Mouse (Mus musculus): ENCODE data around the gene Prokr1. TPM values are rescaled to one million over a fixed set of nuclear protein-coding genes. Genes with fewer than 3 reads are reported as not detected.

The Prokr1 gene
- polyA plus RNA-seq, 1 experiment: 0.36 TPM

DNA sequence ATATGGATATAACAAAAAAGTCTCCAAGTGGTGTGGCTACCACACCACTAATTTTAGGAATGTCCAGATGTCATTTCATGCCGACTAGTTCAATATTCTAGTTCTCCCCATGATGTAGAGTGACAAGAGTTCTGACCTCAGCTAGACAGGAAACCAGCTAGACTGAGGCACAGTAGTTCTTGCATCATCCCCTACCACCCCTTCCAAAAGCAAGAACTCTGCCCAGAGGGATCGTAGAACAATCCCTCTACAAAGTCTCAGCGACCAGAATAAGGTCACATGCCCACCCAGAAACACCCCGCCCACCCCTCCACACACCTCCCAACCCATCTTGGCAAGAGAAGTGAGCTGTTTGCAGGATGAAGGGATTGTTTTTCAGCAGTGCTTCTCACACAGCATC lies 43.1 kb downstream of the Prokr1 start:
- Histone ChIP-seq H3ac (ENCODE audit: control insufficient read depth, insufficient read length, low read depth) (no peak overlapping the region), H3K79me3 (ENCODE audit: low read depth) (no peaks in the 10 kb centered on the region), H3K4me3 (ENCODE audit: insufficient read depth, poor library complexity, severe bottlenecking) (no peak overlapping the region), H3K36me3 (ENCODE audit: control insufficient read depth, insufficient read depth) (no peaks in the 10 kb centered on the region), H3K79me2 (ENCODE audit: control insufficient read depth, insufficient read depth) (no peaks in the 10 kb centered on the region), H3K27me3 (ENCODE audit: control insufficient read depth, insufficient read depth, insufficient read length) (peaks cover 7% of the 10 kb centered on the region)
- TF ChIP-seq FOSL1 (IDR thresholded peaks at IDR 0.05; ENCODE audit: insufficient read depth, low read length, poor library complexity, severe bottlenecking) (no peak), CTCF (IDR thresholded peaks at IDR 0.05; ENCODE audit: control insufficient read depth, insufficient read depth, insufficient read length) (no peak)

DNA sequence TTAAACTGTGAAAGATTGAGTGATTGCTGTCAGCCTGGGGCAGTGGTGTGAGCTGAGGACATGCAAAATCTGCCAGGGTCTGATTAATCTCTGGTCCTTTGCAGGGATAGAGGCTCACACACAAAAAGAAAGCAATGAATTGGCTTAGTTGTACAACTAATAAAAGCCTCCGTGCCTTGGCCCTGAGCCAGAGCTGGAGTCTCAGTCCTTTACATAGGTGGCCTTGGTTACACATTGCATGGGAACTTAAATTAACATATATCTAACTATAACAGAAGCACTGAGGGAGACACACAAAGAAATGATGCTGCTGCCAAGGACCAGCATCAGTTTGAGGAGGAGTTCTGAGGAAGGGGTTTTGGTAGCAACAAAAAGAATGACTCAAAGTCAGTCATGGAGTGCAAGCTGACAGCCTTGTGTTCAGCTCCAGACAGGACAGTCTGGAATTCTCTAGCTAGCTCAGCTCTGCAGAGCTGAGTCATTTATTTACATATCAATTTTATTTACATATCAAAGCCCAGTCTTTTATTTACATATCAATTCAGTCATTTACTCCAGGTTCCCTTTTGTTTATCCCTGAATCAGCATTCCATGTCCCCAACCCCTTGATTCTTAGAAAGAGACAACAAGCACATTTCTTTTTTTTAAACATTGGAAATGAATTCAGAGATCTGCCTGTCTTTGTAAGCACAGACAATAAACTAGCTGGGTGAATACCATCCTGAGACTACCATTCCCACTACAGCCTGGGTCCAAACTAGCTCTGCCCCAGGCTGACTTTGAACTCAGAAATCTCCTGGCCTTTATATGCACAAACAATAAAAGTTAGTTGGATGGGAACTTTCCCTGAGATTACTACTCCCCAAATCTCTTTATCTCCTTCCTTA lies 45.0 kb downstream of the Prokr1 start:
- Histone ChIP-seq H3K27me3 (ENCODE audit: control insufficient read depth, insufficient read depth, insufficient read length) (peaks cover 7% of the 10 kb centered on the region), H3ac (ENCODE audit: control insufficient read depth, insufficient read length, low read depth) (no peak overlapping the region), H3K4me3 (ENCODE audit: insufficient read depth, poor library complexity, severe bottlenecking) (no peak overlapping the region), H3K79me3 (ENCODE audit: low read depth) (no peaks in the 10 kb centered on the region), H3K36me3 (ENCODE audit: control insufficient read depth, insufficient read depth) (no peaks in the 10 kb centered on the region), H3K79me2 (ENCODE audit: control insufficient read depth, insufficient read depth) (no peaks in the 10 kb centered on the region)
- no peak for TF ChIP-seq FOSL1 (IDR thresholded peaks at IDR 0.05; ENCODE audit: insufficient read depth, low read length, poor library complexity, severe bottlenecking)

DNA sequence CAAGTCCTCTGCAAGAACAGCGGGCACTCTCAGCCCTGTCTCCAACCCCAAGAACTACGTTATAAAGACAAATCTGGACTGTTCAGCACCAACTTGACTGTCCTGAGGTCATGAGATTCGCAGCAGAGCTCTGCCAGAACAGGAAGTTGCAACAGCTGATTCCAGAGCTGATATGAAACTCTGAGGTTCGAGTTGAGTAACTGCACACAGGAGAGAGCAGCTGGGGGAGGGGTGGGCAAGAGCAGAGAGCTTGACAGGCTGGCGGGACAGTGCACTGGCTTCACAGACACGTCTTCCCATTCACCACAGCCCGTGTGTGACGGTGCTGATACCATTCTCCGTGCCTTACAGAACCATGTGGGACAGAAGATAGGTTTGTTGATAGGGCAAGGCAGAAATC lies 48.5 kb downstream of the Prokr1 start:
- H3K36me3 ChIP-seq (ENCODE audit: control insufficient read depth, insufficient read depth): no peaks in the 10 kb centered on the region
- H3K27me3 ChIP-seq (ENCODE audit: control insufficient read depth, insufficient read depth, insufficient read length): peaks cover 7% of the 10 kb centered on the region
- no peaks in the 10 kb centered on the region for H3K79me3 ChIP-seq (ENCODE audit: low read depth)
- no peak for TF ChIP-seq CEBPB (IDR thresholded peaks at IDR 0.05; ENCODE audit: low read depth)
- TF ChIP-seq MYOD1 (IDR thresholded peaks at IDR 0.05; ENCODE audit: control insufficient read depth, insufficient read length, low read depth): no peak
- no peak for TF ChIP-seq CTCF (IDR thresholded peaks at IDR 0.05; ENCODE audit: control insufficient read depth, insufficient read depth, insufficient read length)
- TF ChIP-seq USF1 (IDR thresholded peaks at IDR 0.05; ENCODE audit: low read depth): no peak
- TF ChIP-seq MAX (IDR thresholded peaks at IDR 0.05): no peak
- no peak overlapping the region for H3K4me3 ChIP-seq (ENCODE audit: insufficient read depth, poor library complexity, severe bottlenecking)
- no peak overlapping the region for H3ac ChIP-seq (ENCODE audit: control insufficient read depth, insufficient read length, low read depth)
- no peaks in the 10 kb centered on the region for H3K79me2 ChIP-seq (ENCODE audit: control insufficient read depth, insufficient read depth)

DNA sequence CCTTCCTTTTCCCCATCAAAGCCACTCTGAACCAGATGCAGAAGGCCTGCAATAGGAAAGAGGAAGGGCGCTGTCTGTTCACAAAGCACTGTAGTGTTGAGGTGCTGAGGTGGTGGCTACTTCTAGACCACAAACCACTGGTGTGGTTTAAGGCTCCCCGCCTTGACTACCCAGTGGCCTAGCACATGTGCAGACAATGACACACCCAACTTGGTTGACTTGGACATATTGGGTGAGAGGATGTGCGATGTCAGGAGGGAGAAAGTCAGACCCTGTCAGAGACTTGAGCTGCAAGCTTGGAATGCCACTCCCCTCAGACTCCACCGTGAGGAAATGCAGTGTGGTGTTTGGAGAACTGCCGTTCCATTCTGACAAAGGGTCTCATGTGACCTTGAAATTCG lies 49.4 kb downstream of the Prokr1 start:
- no peak overlapping the region for H3K4me3 ChIP-seq (ENCODE audit: insufficient read depth, poor library complexity, severe bottlenecking)
- H3K79me2 ChIP-seq (ENCODE audit: control insufficient read depth, insufficient read depth): no peaks in the 10 kb centered on the region
- TF ChIP-seq MYOD1 (IDR thresholded peaks at IDR 0.05; ENCODE audit: control insufficient read depth, insufficient read length, low read depth) (no peak), FOSL1 (IDR thresholded peaks at IDR 0.05; ENCODE audit: insufficient read depth, low read length, poor library complexity, severe bottlenecking) (no peak), CEBPB (IDR thresholded peaks at IDR 0.05; ENCODE audit: low read depth) (no peak), MAX (IDR thresholded peaks at IDR 0.05) (no peak), CTCF (IDR thresholded peaks at IDR 0.05; ENCODE audit: control insufficient read depth, insufficient read depth, insufficient read length) (no peak), MYOG (IDR thresholded peaks at IDR 0.05; ENCODE audit: control insufficient read depth, extremely low read depth, insufficient read length) (no peak), USF1 (IDR thresholded peaks at IDR 0.05; ENCODE audit: low read depth) (no peak)
- H3K27me3 ChIP-seq (ENCODE audit: control insufficient read depth, insufficient read depth, insufficient read length): peaks cover 7% of the 10 kb centered on the region
- no peaks in the 10 kb centered on the region for H3K36me3 ChIP-seq (ENCODE audit: control insufficient read depth, insufficient read depth)
- no peaks in the 10 kb centered on the region for H3K79me3 ChIP-seq (ENCODE audit: low read depth)
- no peak overlapping the region for H3ac ChIP-seq (ENCODE audit: control insufficient read depth, insufficient read length, low read depth)

DNA sequence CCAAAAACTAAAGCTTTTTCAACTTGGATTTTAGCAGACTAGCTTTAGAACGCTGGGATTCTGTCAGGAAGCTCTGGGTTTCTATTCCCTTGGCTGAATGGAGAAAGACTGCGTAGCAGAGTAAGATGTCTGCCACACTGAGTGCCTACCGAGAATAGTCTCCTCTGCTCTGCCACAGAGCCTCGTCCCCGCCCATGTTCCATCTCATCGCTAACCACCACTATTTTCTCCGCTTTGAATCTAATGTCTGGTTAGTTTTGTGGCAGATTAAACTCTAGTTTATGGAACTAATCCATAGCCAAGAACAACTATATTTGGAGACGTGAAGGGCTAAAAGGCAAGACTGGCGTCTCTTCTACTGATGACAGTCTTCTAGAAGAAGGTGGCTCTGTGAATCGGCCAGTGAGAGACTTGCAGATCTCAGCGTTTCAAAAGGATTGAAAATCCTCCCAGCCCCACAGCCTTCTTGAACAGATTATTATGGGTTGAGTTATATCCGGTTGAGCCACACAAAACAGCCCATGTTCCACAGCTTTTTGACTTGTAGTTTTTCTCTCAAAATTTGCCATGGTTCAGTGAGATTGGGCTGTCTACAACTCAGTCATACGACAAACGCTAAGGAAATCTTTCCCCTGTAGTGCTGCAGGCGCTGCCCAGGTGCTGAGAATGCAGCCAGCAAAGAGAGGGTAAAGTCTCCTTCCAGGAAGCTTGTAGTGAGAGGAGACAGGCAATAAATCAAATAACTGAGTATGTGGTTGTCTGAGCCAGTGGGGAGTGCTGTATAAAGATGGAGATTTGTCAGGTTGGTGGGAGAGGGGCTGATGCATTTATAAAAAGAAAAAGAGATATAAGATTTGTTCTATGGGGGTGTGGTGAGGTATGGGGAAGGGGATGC lies 51.9 kb downstream of the Prokr1 start:
- Histone ChIP-seq H3ac (ENCODE audit: control insufficient read depth, insufficient read length, low read depth) (no peak overlapping the region), H3K4me3 (ENCODE audit: insufficient read depth, poor library complexity, severe bottlenecking) (no peak overlapping the region), H3K79me3 (ENCODE audit: low read depth) (no peaks in the 10 kb centered on the region), H3K36me3 (ENCODE audit: control insufficient read depth, insufficient read depth) (no peaks in the 10 kb centered on the region), H3K79me2 (ENCODE audit: control insufficient read depth, insufficient read depth) (no peaks in the 10 kb centered on the region), H3K27me3 (ENCODE audit: control insufficient read depth, insufficient read depth, insufficient read length) (peaks cover 2% of the 10 kb centered on the region)
- no peak for TF ChIP-seq FOSL1 (IDR thresholded peaks at IDR 0.05; ENCODE audit: insufficient read depth, low read length, poor library complexity, severe bottlenecking)
- TF ChIP-seq CEBPB (IDR thresholded peaks at IDR 0.05; ENCODE audit: low read depth): no peak
- no peak for TF ChIP-seq CTCF (IDR thresholded peaks at IDR 0.05; ENCODE audit: control insufficient read depth, insufficient read depth, insufficient read length)
- no peak for TF ChIP-seq USF1 (IDR thresholded peaks at IDR 0.05; ENCODE audit: low read depth)
- TF ChIP-seq MYOD1 (IDR thresholded peaks at IDR 0.05; ENCODE audit: control insufficient read depth, insufficient read length, low read depth): no peak
- no peak for TF ChIP-seq MAX (IDR thresholded peaks at IDR 0.05)
- no peak for TF ChIP-seq MYOG (IDR thresholded peaks at IDR 0.05; ENCODE audit: control insufficient read depth, extremely low read depth, insufficient read length)

All from C2C12 (cell line).